Mouse (Mus musculus) MEL (cell line): ENCODE results near the gene Dda1. TPM values are rescaled to one million over a fixed set of nuclear protein-coding genes. Genes with fewer than 3 reads are reported as not detected.

ENCODE experiments used
- DNase-seq: peaks from one replicate; pipeline ENCODE4 v3.0.0; 2011; ENCODE audit warnings: low read depth, low spot score
- H3K27ac ChIP-seq: 2 replicates; pipeline ENCODE4 v1.5.1; 2012; ENCODE audit warnings: low read depth, mild to moderate bottlenecking, control low read depth, low read length, moderate library complexity; ENCODE audit not compliant: control insufficient read depth
- H3K27me3 ChIP-seq, 2 experiments: fragments of 150-350 bp in 1 of 2; sonication (generic) in 1 of 2; 2 replicates each; pipeline ENCODE4 v1.6.1; 2012; ENCODE audit warnings: low read length in 2 of 2, mild to moderate bottlenecking in 2 of 2, improper control_type of control experiment in 1 of 2, moderate library complexity in 1 of 2; ENCODE audit not compliant: insufficient read depth in 2 of 2, control insufficient read depth in 1 of 2
- H3K36me3 ChIP-seq, 2 experiments: 2 replicates each; pipeline ENCODE4 v1.6.1; 2012 to 2014; ENCODE audit warnings: low read length in 2 of 2, improper control_type of control experiment in 1 of 2, inconsistent platforms in 1 of 2, mild to moderate bottlenecking in 1 of 2; ENCODE audit not compliant: insufficient read depth in 2 of 2, control insufficient read depth in 1 of 2
- H3K4me1 ChIP-seq, 2 experiments: fragments of 150-350 bp in 1 of 2; sonication (generic) in 1 of 2; 2 replicates each; pipeline ENCODE4 v1.6.1; 2012; ENCODE audit warnings: low read length in 2 of 2, improper control_type of control experiment in 1 of 2, mild to moderate bottlenecking in 1 of 2; ENCODE audit not compliant: insufficient read depth in 2 of 2, control insufficient read depth in 1 of 2
- H3K4me3 ChIP-seq, 2 experiments: fragments of 150-350 bp in 1 of 2; sonication (generic) in 1 of 2; 2 replicates each; pipeline ENCODE4 v1.5.1; 2012; ENCODE audit warnings: low read depth in 2 of 2, low read length in 2 of 2, mild to moderate bottlenecking in 2 of 2, moderate library complexity in 2 of 2, control low read depth in 1 of 2, improper control_type of control experiment in 1 of 2; ENCODE audit not compliant: control insufficient read depth in 1 of 2, insufficient read depth in 1 of 2
- H3K79me2 ChIP-seq: 2 replicates; pipeline ENCODE4 v1.6.1; 2012; ENCODE audit warnings: mild to moderate bottlenecking, low read length, moderate library complexity; ENCODE audit not compliant: control insufficient read depth, poor library complexity, insufficient read depth
- H3K9ac ChIP-seq: 2 replicates; pipeline ENCODE4 v1.6.1; 2012; ENCODE audit warnings: low read depth, mild to moderate bottlenecking, control low read depth, low read length, moderate library complexity; ENCODE audit not compliant: control insufficient read depth, poor library complexity, severe bottlenecking
- H3K9me3 ChIP-seq: fragments of 150-350 bp; sonication (generic); replicated peaks from 2 replicates; pipeline ENCODE4 v1.6.1; 2012; ENCODE audit warnings: mild to moderate bottlenecking, low read length, improper control_type of control experiment, moderate library complexity; ENCODE audit not compliant: insufficient read depth
- BHLHE40 ChIP-seq: IDR thresholded peaks from 2 replicates; pipeline ENCODE4 v1.6.1; 2012; ENCODE audit warnings: low read depth, mild to moderate bottlenecking, inconsistent platforms, low read length, improper control_type of control experiment, borderline replicate concordance
- CHD1 ChIP-seq: IDR thresholded peaks from 2 replicates; pipeline ENCODE4 v1.6.1; 2012; ENCODE audit warnings: low read depth, mild to moderate bottlenecking, inconsistent platforms, low read length, improper control_type of control experiment
- CHD2 ChIP-seq: IDR thresholded peaks from 2 replicates; pipeline ENCODE4 v1.6.1; 2011; ENCODE audit warnings: low read length, improper control_type of control experiment
- CTCF ChIP-seq, 3 experiments: IDR thresholded peaks in 2 of 3; conservative IDR thresholded peaks in 1 of 3; 2 replicates each; pipeline ENCODE4 v1.5.1; 2011 to 2012; ENCODE audit warnings: low read length in 3 of 3, low read depth in 2 of 3, mild to moderate bottlenecking in 2 of 3, improper control_type of control experiment in 1 of 3, inconsistent platforms in 1 of 3, mixed read lengths in 1 of 3, moderate library complexity in 1 of 3; ENCODE audit not compliant: control insufficient read depth in 1 of 3, insufficient read depth in 1 of 3, poor library complexity in 1 of 3, severe bottlenecking in 1 of 3
- E2F4 ChIP-seq: IDR thresholded peaks from 2 replicates; pipeline ENCODE4 v1.6.1; 2011; ENCODE audit warnings: low read depth, low read length, improper control_type of control experiment, borderline replicate concordance
- ELF1 ChIP-seq: IDR thresholded peaks from 2 replicates; pipeline ENCODE4 v1.6.1; 2014; ENCODE audit warnings: low read depth, mild to moderate bottlenecking, inconsistent platforms, low read length, improper control_type of control experiment, moderate library complexity
- EP300 ChIP-seq, 2 experiments: IDR thresholded peaks; 2 replicates each; pipeline ENCODE4 v1.6.1; 2011; ENCODE audit warnings: improper control_type of control experiment in 2 of 2, low read length in 2 of 2, low read depth in 1 of 2, mild to moderate bottlenecking in 1 of 2
- ETS1 ChIP-seq: IDR thresholded peaks from 2 replicates; pipeline ENCODE4 v1.6.1; 2012; ENCODE audit warnings: low read depth, mild to moderate bottlenecking, inconsistent platforms, low read length, improper control_type of control experiment, moderate library complexity
- GABPA ChIP-seq: IDR thresholded peaks from 2 replicates; pipeline ENCODE4 v1.6.1; 2012; ENCODE audit warnings: low read depth, mild to moderate bottlenecking, inconsistent platforms, low read length, improper control_type of control experiment, moderate library complexity
- GATA1 ChIP-seq: IDR thresholded peaks from 2 replicates; pipeline ENCODE4 v1.6.1; 2011; ENCODE audit warnings: low read depth, low read length, improper control_type of control experiment
- HCFC1 ChIP-seq: IDR thresholded peaks from 2 replicates; pipeline ENCODE4 v1.6.1; 2012; ENCODE audit warnings: low read depth, mild to moderate bottlenecking, inconsistent platforms, low read length, improper control_type of control experiment, moderate library complexity
- JUND ChIP-seq: IDR thresholded peaks from 2 replicates; pipeline ENCODE4 v1.6.1; 2011; ENCODE audit warnings: low read depth, mild to moderate bottlenecking, improper control_type of control experiment, low read length
- KAT2A ChIP-seq: conservative IDR thresholded peaks from 2 replicates; pipeline ENCODE4 v1.6.1; 2012; ENCODE audit warnings: low read depth, low read length, improper control_type of control experiment, inconsistent platforms
- MAFK ChIP-seq: IDR thresholded peaks from 2 replicates; pipeline ENCODE4 v1.6.1; 2011; ENCODE audit warnings: low read depth, mild to moderate bottlenecking, low read length, improper control_type of control experiment, borderline replicate concordance
- MAX ChIP-seq: IDR thresholded peaks from 2 replicates; pipeline ENCODE4 v1.6.1; 2011; ENCODE audit warnings: low read length, improper control_type of control experiment
- MAZ ChIP-seq: IDR thresholded peaks from 2 replicates; pipeline ENCODE4 v1.6.1; 2012; ENCODE audit warnings: low read depth, mild to moderate bottlenecking, inconsistent platforms, low read length, improper control_type of control experiment
- MEF2A ChIP-seq: IDR thresholded peaks from 2 replicates; pipeline ENCODE4 v1.6.1; 2014; ENCODE audit warnings: low read depth, mild to moderate bottlenecking, inconsistent platforms, low read length, improper control_type of control experiment; ENCODE audit not compliant: poor library complexity, insufficient replicate concordance, severe bottlenecking; ENCODE audit errors: extremely low read depth
- MXI1 ChIP-seq: IDR thresholded peaks from 2 replicates; pipeline ENCODE4 v1.6.1; 2011; ENCODE audit warnings: mild to moderate bottlenecking, low read depth, low read length, improper control_type of control experiment
- MYB ChIP-seq: IDR thresholded peaks from 2 replicates; pipeline ENCODE4 v1.6.1; 2011; ENCODE audit warnings: mild to moderate bottlenecking, low read depth, low read length, improper control_type of control experiment
- NELFE ChIP-seq: IDR thresholded peaks from 2 replicates; pipeline ENCODE4 v1.6.1; 2011; ENCODE audit warnings: low read depth, low read length, improper control_type of control experiment
- NRF1 ChIP-seq: IDR thresholded peaks from 2 replicates; pipeline ENCODE4 v1.6.1; 2014; ENCODE audit warnings: low read depth, mild to moderate bottlenecking, inconsistent platforms, low read length, improper control_type of control experiment, moderate library complexity; ENCODE audit not compliant: poor library complexity, insufficient read depth, severe bottlenecking
- POLR2A ChIP-seq, 2 experiments: IDR thresholded peaks; 2 replicates each; pipeline ENCODE4 v1.6.1; 2011 to 2012; ENCODE audit warnings: low read length in 2 of 2, mild to moderate bottlenecking in 2 of 2, control low read depth in 1 of 2, improper control_type of control experiment in 1 of 2, low read depth in 1 of 2, moderate library complexity in 1 of 2; ENCODE audit not compliant: control insufficient read depth in 1 of 2, insufficient read depth in 1 of 2, poor library complexity in 1 of 2
- POLR2AphosphoS2 ChIP-seq: IDR thresholded peaks from 2 replicates; pipeline ENCODE4 v1.6.1; 2011; ENCODE audit warnings: low read length, improper control_type of control experiment
- POLR2AphosphoS5 ChIP-seq: IDR thresholded peaks from 2 replicates; pipeline ENCODE4 v1.6.1; 2012; ENCODE audit warnings: low read depth, borderline replicate concordance, mild to moderate bottlenecking, inconsistent platforms, low read length, moderate library complexity, mixed read lengths
- RAD21 ChIP-seq: IDR thresholded peaks from 2 replicates; pipeline ENCODE4 v1.6.1; 2011; ENCODE audit warnings: mild to moderate bottlenecking, low read depth, low read length, improper control_type of control experiment
- RCOR1 ChIP-seq: IDR thresholded peaks from 2 replicates; pipeline ENCODE4 v1.6.1; 2012; ENCODE audit warnings: low read depth, mild to moderate bottlenecking, inconsistent platforms, low read length, improper control_type of control experiment
- SIN3A ChIP-seq: IDR thresholded peaks from 2 replicates; pipeline ENCODE4 v1.6.1; 2012; ENCODE audit warnings: low read length, improper control_type of control experiment, inconsistent platforms
- SMC3 ChIP-seq: IDR thresholded peaks from 2 replicates; pipeline ENCODE4 v1.6.1; 2011; ENCODE audit warnings: low read depth, low read length, improper control_type of control experiment
- TAL1 ChIP-seq: IDR thresholded peaks from 2 replicates; pipeline ENCODE4 v1.6.1; 2012; ENCODE audit warnings: mild to moderate bottlenecking, inconsistent platforms, low read length, moderate library complexity, mixed read lengths
- TBP ChIP-seq: IDR thresholded peaks from 2 replicates; pipeline ENCODE4 v1.8.0; 2011; ENCODE audit warnings: low read depth, low read length, improper control_type of control experiment
- TCF12 ChIP-seq: IDR thresholded peaks from 2 replicates; pipeline ENCODE4 v1.6.1; 2014; ENCODE audit warnings: low read depth, mild to moderate bottlenecking, inconsistent platforms, low read length, improper control_type of control experiment, moderate library complexity
- UBTF ChIP-seq: IDR thresholded peaks from 2 replicates; pipeline ENCODE4 v1.6.1; 2012; ENCODE audit warnings: low read depth, mild to moderate bottlenecking, inconsistent platforms, low read length, improper control_type of control experiment, moderate library complexity, borderline replicate concordance; ENCODE audit not compliant: insufficient read depth
- USF1 ChIP-seq: IDR thresholded peaks from 2 replicates; pipeline ENCODE4 v1.6.1; 2014; ENCODE audit warnings: low read depth, mild to moderate bottlenecking, inconsistent platforms, low read length, improper control_type of control experiment, moderate library complexity
- USF2 ChIP-seq, 2 experiments: IDR thresholded peaks; 2 replicates each; pipeline ENCODE4 v1.6.1; 2011 to 2012; ENCODE audit warnings: improper control_type of control experiment in 2 of 2, low read length in 2 of 2, borderline replicate concordance in 1 of 2, inconsistent platforms in 1 of 2, low read depth in 1 of 2, mild to moderate bottlenecking in 1 of 2; ENCODE audit not compliant: insufficient read depth in 1 of 2
- ZKSCAN1 ChIP-seq: IDR thresholded peaks from 2 replicates; pipeline ENCODE4 v1.6.1; 2012; ENCODE audit warnings: low read depth, mild to moderate bottlenecking, inconsistent platforms, low read length, improper control_type of control experiment, moderate library complexity
- ZMIZ1 ChIP-seq: IDR thresholded peaks from 2 replicates; pipeline ENCODE4 v1.6.1; 2012; ENCODE audit warnings: low read depth, mild to moderate bottlenecking, inconsistent platforms, low read length, improper control_type of control experiment, moderate library complexity
- ZNF384 ChIP-seq: IDR thresholded peaks from 2 replicates; pipeline ENCODE4 v1.6.1; 2012; ENCODE audit warnings: low read depth, mild to moderate bottlenecking, inconsistent platforms, low read length, improper control_type of control experiment
- polyA plus RNA-seq, 2 experiments: library from polyadenylated mRNA; stranded (reverse) in 1 of 2; unstranded in 1 of 2; fragments of >175 nt in 1 of 2; fragments of >200 nt in 1 of 2; gene quantifications; 2 replicates each; pipeline versions ENCODE4 v1.2.1 to v1.2.4; 2012; ENCODE audit warnings: low replicate concordance in 2 of 2, low read depth in 1 of 2; ENCODE audit not compliant: insufficient read length in 2 of 2, insufficient read depth in 1 of 2, missing spikeins in 1 of 2
- total RNA-seq: library from RNA; depleted of rRNA; stranded (reverse); fragments of 300-350 nt; gene quantifications from 2 replicates; pipeline ENCODE4 v1.2.3, GENCODE M21; 2012

Gene Dda1
- total and polyA plus RNA-seq, 3 experiments, result 59.6 to 110 TPM; not detected in 1

DNA sequence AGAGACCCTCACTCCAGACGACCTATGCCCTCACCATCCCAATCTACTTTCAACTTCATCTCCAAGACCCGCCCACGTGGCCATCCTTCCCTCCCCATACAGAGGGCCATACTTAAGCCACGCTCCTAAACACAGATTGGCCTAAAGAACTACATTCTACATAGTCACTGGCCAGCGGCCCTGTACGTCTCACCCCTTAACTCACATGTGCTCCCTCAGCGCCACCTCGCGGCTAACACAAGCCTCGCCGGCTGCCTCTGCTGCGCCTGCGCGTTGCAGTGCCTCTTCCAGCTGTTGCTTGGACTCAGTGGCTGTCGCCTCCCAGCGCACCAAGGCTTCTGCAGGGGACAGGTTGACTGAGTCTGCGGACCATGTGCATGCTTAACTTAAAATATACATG lies 52.6 kb downstream of the Dda1 start:
- peak overlapping the region; percentile 42; the same call in 1 of the 2 replicates for H3K9ac ChIP-seq
- no peaks in the 10 kb centered on the region for H3K79me2 ChIP-seq
- peaks cover 0 to 2% of the 10 kb centered on the region in 2 experiments; a peak in 2 of 4 replicates for H3K27me3 ChIP-seq
- H3K4me1 ChIP-seq, result 0 out of 4 replicates have a peak, but pooled peaks cover 0 to 3% of the 10 kb centered on the region in 2 experiments
- H3K27ac ChIP-seq, result no peak overlapping the region
- no peaks in the 10 kb centered on the region; a peak in 1 of 4 replicates for H3K36me3 ChIP-seq
- DNase-seq, result peak; percentile 97
- no peaks in the 10 kb centered on the region for H3K9me3 ChIP-seq
- peak overlapping the region; percentile 35 to 39 for H3K4me3 ChIP-seq
- TF ChIP-seq POLR2A (IDR thresholded peaks at IDR 0.05; ENCODE audit: control insufficient read depth in 1 of 2, insufficient read depth in 1 of 2, low read depth in 1 of 2, low read length in 2 of 2, poor library complexity in 1 of 2), result peak in 1 of 2 experiments; percentile 30; a peak in 1 of 4 replicates
- TF ChIP-seq MYB, result no peak
- no peak for TF ChIP-seq GABPA
- peak; percentile 86 for TF ChIP-seq SMC3
- TF ChIP-seq HCFC1, result peak; percentile 69
- no peak for TF ChIP-seq ZKSCAN1
- TF ChIP-seq TCF12, result no peak
- no peak for TF ChIP-seq E2F4
- TF ChIP-seq BHLHE40, result no peak
- TF ChIP-seq MXI1, result peak; percentile 35; the same call in 1 of the 2 replicates
- TF ChIP-seq ZMIZ1, result no peak
- no peak for TF ChIP-seq RCOR1
- peak; percentile 60; the same call in 1 of the 2 replicates for TF ChIP-seq MAZ
- TF ChIP-seq POLR2AphosphoS5, result no peak
- TF ChIP-seq NRF1, result peak; percentile 97
- no peak for TF ChIP-seq CHD1
- TF ChIP-seq MEF2A, result no peak
- TF ChIP-seq EP300 (IDR thresholded peaks at IDR 0.05; ENCODE audit: low read depth in 1 of 2, low read length in 2 of 2), result no peak
- peak; percentile 84 to 97 (median 94) for TF ChIP-seq CTCF (IDR thresholded peaks at IDR 0.05 in 2 of 3, conservative IDR thresholded peaks at IDR 0.05 in 1 of 3; ENCODE audit: control insufficient read depth in 1 of 3, insufficient read depth in 1 of 3, low read depth in 2 of 3, low read length in 3 of 3, poor library complexity in 1 of 3, severe bottlenecking in 1 of 3)
- TF ChIP-seq KAT2A, result no peak
- TF ChIP-seq USF1, result peak; percentile 79
- 0 out of 2 replicates have a peak, but pooled peaks have one; percentile 28 for TF ChIP-seq ZNF384
- 0 out of 2 replicates have a peak, but pooled peaks have one; percentile 26 for TF ChIP-seq TBP
- no peak for TF ChIP-seq JUND
- no peak for TF ChIP-seq NELFE
- no peak for TF ChIP-seq ETS1
- TF ChIP-seq POLR2AphosphoS2, result no peak
- TF ChIP-seq UBTF, result no peak
- TF ChIP-seq RAD21, result peak; percentile 66
- peak; percentile 52; the same call in 1 of the 2 replicates for TF ChIP-seq SIN3A
- no peak for TF ChIP-seq USF2 (IDR thresholded peaks at IDR 0.05; ENCODE audit: borderline replicate concordance in 1 of 2, insufficient read depth in 1 of 2, low read depth in 1 of 2, low read length in 2 of 2)
- TF ChIP-seq ELF1, result 0 out of 2 replicates have a peak, but pooled peaks have one; percentile 24
- no peak for TF ChIP-seq TAL1
- TF ChIP-seq CHD2, result no peak
- no peak for TF ChIP-seq GATA1
- TF ChIP-seq MAFK, result no peak
- TF ChIP-seq MAX, result peak; percentile 91
